Mouse (Mus musculus) MEL (cell line): ENCODE results near the gene Ptprr.

Experiments used
- CTCF ChIP-seq, 3 experiments: IDR thresholded peaks in 2 of 3; conservative IDR thresholded peaks in 1 of 3; 2 replicates each; pipeline ENCODE4 v1.5.1; 2011 to 2012; ENCODE audit warnings: low read length in 3 of 3, low read depth in 2 of 3, mild to moderate bottlenecking in 2 of 3, improper control_type of control experiment in 1 of 3, inconsistent platforms in 1 of 3, mixed read lengths in 1 of 3, moderate library complexity in 1 of 3; ENCODE audit not compliant: control insufficient read depth in 1 of 3, insufficient read depth in 1 of 3, poor library complexity in 1 of 3, severe bottlenecking in 1 of 3
- GATA1 ChIP-seq: IDR thresholded peaks from 2 replicates; pipeline ENCODE4 v1.6.1; 2011; ENCODE audit warnings: low read depth, low read length, improper control_type of control experiment
- MXI1 ChIP-seq: IDR thresholded peaks from 2 replicates; pipeline ENCODE4 v1.6.1; 2011; ENCODE audit warnings: mild to moderate bottlenecking, low read depth, low read length, improper control_type of control experiment
- POLR2A ChIP-seq, 2 experiments: IDR thresholded peaks; 2 replicates each; pipeline ENCODE4 v1.6.1; 2011 to 2012; ENCODE audit warnings: low read length in 2 of 2, mild to moderate bottlenecking in 2 of 2, control low read depth in 1 of 2, improper control_type of control experiment in 1 of 2, low read depth in 1 of 2, moderate library complexity in 1 of 2; ENCODE audit not compliant: control insufficient read depth in 1 of 2, insufficient read depth in 1 of 2, poor library complexity in 1 of 2
- TCF12 ChIP-seq: IDR thresholded peaks from 2 replicates; pipeline ENCODE4 v1.6.1; 2014; ENCODE audit warnings: low read depth, mild to moderate bottlenecking, inconsistent platforms, low read length, improper control_type of control experiment, moderate library complexity
- USF1 ChIP-seq: IDR thresholded peaks from 2 replicates; pipeline ENCODE4 v1.6.1; 2014; ENCODE audit warnings: low read depth, mild to moderate bottlenecking, inconsistent platforms, low read length, improper control_type of control experiment, moderate library complexity
- ZMIZ1 ChIP-seq: IDR thresholded peaks from 2 replicates; pipeline ENCODE4 v1.6.1; 2012; ENCODE audit warnings: low read depth, mild to moderate bottlenecking, inconsistent platforms, low read length, improper control_type of control experiment, moderate library complexity

DNA sequence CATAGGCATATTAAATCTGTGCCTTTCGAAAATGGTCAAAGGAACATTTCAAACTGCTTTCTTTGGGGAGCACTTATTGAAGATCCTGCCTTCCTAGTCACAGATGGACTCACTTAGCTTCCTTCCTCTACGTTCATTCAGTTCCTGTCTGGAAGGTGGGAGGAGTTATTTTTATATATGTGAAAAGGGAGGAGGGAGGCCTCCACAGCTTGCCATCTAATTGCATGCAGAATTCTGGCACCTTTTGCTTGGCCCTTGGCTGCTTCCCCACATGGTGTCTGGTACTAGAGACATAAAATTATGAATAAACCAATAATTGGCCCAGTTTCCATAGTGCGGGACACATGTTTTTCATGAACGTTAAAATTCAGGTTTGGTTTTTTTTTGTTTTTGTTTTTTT lies 90.2 kb downstream of the Ptprr start:
- TF ChIP-seq POLR2A (IDR thresholded peaks at IDR 0.05; ENCODE audit: control insufficient read depth in 1 of 2, insufficient read depth in 1 of 2, low read depth in 1 of 2, low read length in 2 of 2, poor library complexity in 1 of 2): no peak
- TF ChIP-seq ZMIZ1: no peak
- TF ChIP-seq MXI1: no peak
- TF ChIP-seq CTCF (IDR thresholded peaks at IDR 0.05 in 2 of 3, conservative IDR thresholded peaks at IDR 0.05 in 1 of 3; ENCODE audit: control insufficient read depth in 1 of 3, insufficient read depth in 1 of 3, low read depth in 2 of 3, low read length in 3 of 3, poor library complexity in 1 of 3, severe bottlenecking in 1 of 3): no peak
- no peak for TF ChIP-seq GATA1
- no peak for TF ChIP-seq USF1
- TF ChIP-seq TCF12: no peak
